Mouse (Mus musculus): ENCODE data around the gene Ddx46. TPM values are rescaled to one million over a fixed set of nuclear protein-coding genes. Genes with fewer than 3 reads are reported as not detected.

Gene Ddx46
- polyA plus RNA-seq (2014; fragmentation: Nextera tagmentation; extraction: Ambion mirVana) = 29.3 and 32.1 TPM in 2 replicates

- peak; percentile 85 for ATAC-seq (ENCODE audit: low FRiP score, low TSS enrichment)
- Histone ChIP-seq H3K36me3 (ENCODE audit: control insufficient read depth, insufficient read depth, low read length) (peaks cover 55% of the 10 kb centered on the region), H3K27ac (replicated peaks; ENCODE audit: low read depth, low read length) (peak within 1 kb of the TSS; percentile 73), H3K9me3 (ENCODE audit: control insufficient read depth, low read length) (no peaks in the 10 kb centered on the region), H3K4me1 (ENCODE audit: control insufficient read depth, insufficient read depth, low read length) (peaks cover 9% of the 10 kb centered on the region), H3K4me2 (ENCODE audit: low read length) (peak within 1 kb of the TSS; percentile 72), H3K27me3 (ENCODE audit: control insufficient read depth, insufficient read depth, low read length) (no peaks in the 10 kb centered on the region), H3K9ac (replicated peaks; ENCODE audit: low read length) (peak within 1 kb of the TSS; percentile 88), H3K4me3 (replicated peaks; ENCODE audit: low read depth, low read length) (peak within 1 kb of the TSS; percentile 94)
- 5% methylated on average over 30 of the region's 30 CpGs for WGBS
- DNase-seq = peak; percentile 94
These were observed at the start of gene Ddx46 for GRCm38 (mm10) chr13:55634639-55635127. Ddx46 (plus strand) TSS chr13:55635027.

- Histone ChIP-seq H3K4me1 (ENCODE audit: control insufficient read depth, insufficient read depth, low read length) (peaks cover 4% of the 10 kb centered on the region; the same call in 1 of the 2 replicates), H3K9me3 (ENCODE audit: control insufficient read depth, low read length) (no peaks in the 10 kb centered on the region), H3K27me3 (ENCODE audit: control insufficient read depth, insufficient read depth, low read length) (no peaks in the 10 kb centered on the region), H3K36me3 (ENCODE audit: control insufficient read depth, insufficient read depth, low read length) (peaks cover 28% of the 10 kb centered on the region), H3K27ac (replicated peaks; ENCODE audit: low read depth, low read length) (no peak overlapping the region), H3K9ac (replicated peaks; ENCODE audit: low read length) (no peak overlapping the region), H3K4me3 (replicated peaks; ENCODE audit: low read depth, low read length) (no peak overlapping the region), H3K4me2 (ENCODE audit: low read length) (no peak overlapping the region)
- DNase-seq = no peak
- peak; percentile 41; the same call in 1 of the 2 replicates for ATAC-seq (ENCODE audit: low FRiP score, low TSS enrichment)
- WGBS = 81% methylated on average over 4 of the region's 4 CpGs
These were observed 42.8 kb upstream of the Ddx46 start for GRCm38 (mm10) chr13:55591961-55592490.

GRCm38 (mm10) chr13:55592512-55593253 is 42.1 kb upstream of the Ddx46 start:
- ATAC-seq (ENCODE audit: low FRiP score, low TSS enrichment) (peak; percentile 99), DNase-seq (peak; percentile 99)
- Histone ChIP-seq H3K27ac (replicated peaks; ENCODE audit: low read depth, low read length) (peak overlapping the region; percentile 75), H3K27me3 (ENCODE audit: control insufficient read depth, insufficient read depth, low read length) (no peaks in the 10 kb centered on the region), H3K4me3 (replicated peaks; ENCODE audit: low read depth, low read length) (peak overlapping the region; percentile 69), H3K9ac (replicated peaks; ENCODE audit: low read length) (peak overlapping the region; percentile 80), H3K4me2 (ENCODE audit: low read length) (peak overlapping the region; percentile 83), H3K36me3 (ENCODE audit: control insufficient read depth, insufficient read depth, low read length) (peaks cover 33% of the 10 kb centered on the region), H3K9me3 (ENCODE audit: control insufficient read depth, low read length) (no peaks in the 10 kb centered on the region), H3K4me1 (ENCODE audit: control insufficient read depth, insufficient read depth, low read length) (peaks cover 4% of the 10 kb centered on the region; the same call in 1 of the 2 replicates)
- 4% methylated on average over 29 of the region's 29 CpGs for WGBS

- DNase-seq = no peak
- Histone ChIP-seq H3K9ac (replicated peaks; ENCODE audit: low read length) (peak overlapping the region; percentile 80), H3K9me3 (ENCODE audit: control insufficient read depth, low read length) (no peaks in the 10 kb centered on the region), H3K36me3 (ENCODE audit: control insufficient read depth, insufficient read depth, low read length) (peaks cover 38% of the 10 kb centered on the region), H3K4me3 (replicated peaks; ENCODE audit: low read depth, low read length) (peak overlapping the region; percentile 69), H3K4me2 (ENCODE audit: low read length) (peak overlapping the region; percentile 83), H3K27me3 (ENCODE audit: control insufficient read depth, insufficient read depth, low read length) (no peaks in the 10 kb centered on the region), H3K27ac (replicated peaks; ENCODE audit: low read depth, low read length) (peak overlapping the region; percentile 75), H3K4me1 (ENCODE audit: control insufficient read depth, insufficient read depth, low read length) (peaks cover 4% of the 10 kb centered on the region; the same call in 1 of the 2 replicates)
- under 1% methylated on average over 31 of the region's 31 CpGs for whole genome bisulfite sequencing
- peak; percentile 56; the same call in 1 of the 2 replicates for ATAC-seq (ENCODE audit: low FRiP score, low TSS enrichment)
These were observed 41.5 kb upstream of the Ddx46 start for GRCm38 (mm10) chr13:55593254-55593747.

- Histone ChIP-seq H3K27me3 (ENCODE audit: control insufficient read depth, insufficient read depth, low read length) (no peaks in the 10 kb centered on the region), H3K9ac (replicated peaks; ENCODE audit: low read length) (no peak overlapping the region), H3K4me2 (ENCODE audit: low read length) (no peak overlapping the region), H3K36me3 (ENCODE audit: control insufficient read depth, insufficient read depth, low read length) (peaks cover 38% of the 10 kb centered on the region), H3K4me1 (ENCODE audit: control insufficient read depth, insufficient read depth, low read length) (peaks cover 8% of the 10 kb centered on the region), H3K4me3 (replicated peaks; ENCODE audit: low read depth, low read length) (no peak overlapping the region), H3K27ac (replicated peaks; ENCODE audit: low read depth, low read length) (no peak overlapping the region), H3K9me3 (ENCODE audit: control insufficient read depth, low read length) (no peaks in the 10 kb centered on the region)
- DNase-seq (no peak), ATAC-seq (ENCODE audit: low FRiP score, low TSS enrichment) (no peak)
- 92% methylated on average over 12 of the region's 12 CpGs for WGBS
These were observed 39.5 kb upstream of the Ddx46 start for GRCm38 (mm10) chr13:55595375-55595774.

GRCm38 (mm10) chr13:55596802-55597201 is 38.0 kb upstream of the Ddx46 start:
- ATAC-seq (ENCODE audit: low FRiP score, low TSS enrichment) (no peak), DNase-seq (no peak)
- no peak overlapping the region for H3K9ac ChIP-seq (replicated peaks; ENCODE audit: low read length)
- no peak overlapping the region for H3K4me3 ChIP-seq (replicated peaks; ENCODE audit: low read depth, low read length)
- H3K9me3 ChIP-seq (ENCODE audit: control insufficient read depth, low read length) = no peaks in the 10 kb centered on the region
- H3K27ac ChIP-seq (replicated peaks; ENCODE audit: low read depth, low read length) = no peak overlapping the region
- peaks cover 15% of the 10 kb centered on the region for H3K4me1 ChIP-seq (ENCODE audit: control insufficient read depth, insufficient read depth, low read length)
- no peaks in the 10 kb centered on the region for H3K27me3 ChIP-seq (ENCODE audit: control insufficient read depth, insufficient read depth, low read length)
- no peak overlapping the region for H3K4me2 ChIP-seq (ENCODE audit: low read length)
- 95% methylated on average over 12 of the region's 12 CpGs for WGBS
- H3K36me3 ChIP-seq (ENCODE audit: control insufficient read depth, insufficient read depth, low read length) = peaks cover 38% of the 10 kb centered on the region

- 8% methylated on average over 51 of the region's 51 CpGs for WGBS
- peaks cover 11% of the 10 kb centered on the region; the same call in 1 of the 2 replicates for H3K4me1 ChIP-seq (ENCODE audit: control insufficient read depth, insufficient read depth, low read length)
- H3K4me2 ChIP-seq (ENCODE audit: low read length) = peak within 1 kb of the TSS; percentile 76
- peaks cover 44% of the 10 kb centered on the region for H3K36me3 ChIP-seq (ENCODE audit: control insufficient read depth, insufficient read depth, low read length)
- H3K9ac ChIP-seq (replicated peaks; ENCODE audit: low read length) = peak within 1 kb of the TSS; percentile 91
- peak; percentile 87 for ATAC-seq (ENCODE audit: low FRiP score, low TSS enrichment)
- peak; percentile 88 for DNase-seq
- peak within 1 kb of the TSS; percentile 82 for H3K27ac ChIP-seq (replicated peaks; ENCODE audit: low read depth, low read length)
- no peaks in the 10 kb centered on the region for H3K9me3 ChIP-seq (ENCODE audit: control insufficient read depth, low read length)
- no peaks in the 10 kb centered on the region for H3K27me3 ChIP-seq (ENCODE audit: control insufficient read depth, insufficient read depth, low read length)
- peak within 1 kb of the TSS; percentile 91 for H3K4me3 ChIP-seq (replicated peaks; ENCODE audit: low read depth, low read length)
These were observed 35.0 kb upstream of the Ddx46 start, which contains the start of gene B4galt7 for GRCm38 (mm10) chr13:55599566-55600540. B4galt7 (plus strand) TSS chr13:55599896.

- H3K9me3 ChIP-seq (ENCODE audit: control insufficient read depth, low read length) = no peaks in the 10 kb centered on the region
These were observed 34.2 kb upstream of the Ddx46 start for GRCm38 (mm10) chr13:55600657-55601056.

More at GRCm38 (mm10) chr13:55600657-55601056, 34.2 kb upstream of the Ddx46 start:
- peak overlapping the region; percentile 82 for H3K27ac ChIP-seq (replicated peaks; ENCODE audit: low read depth, low read length)
- peaks cover 39% of the 10 kb centered on the region for H3K36me3 ChIP-seq (ENCODE audit: control insufficient read depth, insufficient read depth, low read length)
- WGBS = 21% methylated on average over 9 of the region's 9 CpGs
- peaks cover 11% of the 10 kb centered on the region; the same call in 1 of the 2 replicates for H3K4me1 ChIP-seq (ENCODE audit: control insufficient read depth, insufficient read depth, low read length)
- DNase-seq (peak; percentile 26), ATAC-seq (ENCODE audit: low FRiP score, low TSS enrichment) (no peak)
- H3K27me3 ChIP-seq (ENCODE audit: control insufficient read depth, insufficient read depth, low read length) = no peaks in the 10 kb centered on the region
- peak overlapping the region; percentile 91 for H3K4me3 ChIP-seq (replicated peaks; ENCODE audit: low read depth, low read length)
- H3K9ac ChIP-seq (replicated peaks; ENCODE audit: low read length) = peak overlapping the region; percentile 91
- H3K4me2 ChIP-seq (ENCODE audit: low read length) = peak overlapping the region; percentile 76

Data from midbrain, embryonic 14.5 days (tissue).